Mouse (Mus musculus) embryonic facial prominence, embryonic 14.5 days (tissue): Measurements from ENCODE around the gene Baz2a. TPM values are rescaled to one million over a fixed set of nuclear protein-coding genes. Genes with fewer than 3 reads are reported as not detected.
"Not testable (repeated sequence)": the region's sequence is repeated elsewhere in the genome, so short reads cannot be mapped to it uniquely, and the experiment has no call there.

Experiments used
- ATAC-seq: fragments of 200-750 bp; cut with Nextera tagmentation; 2 replicates; pipeline ENCODE4 v1.8.0; 2017; ENCODE audit warnings: low read depth, moderate number of reproducible peaks, moderate TSS enrichment
- DNase-seq: peaks from one replicate; pipeline ENCODE4 v3.0.0-alpha.2; 2015; ENCODE audit warnings: low spot score
- H3K27ac ChIP-seq: fragments of 300-500 bp; sonication (generic); replicated peaks from 2 replicates; pipeline ENCODE4 v1.5.1; 2014; ENCODE audit warnings: low read depth, mild to moderate bottlenecking, low read length, moderate library complexity
- H3K27me3 ChIP-seq: fragments of 300-500 bp; sonication (generic); replicated peaks from 2 replicates; pipeline ENCODE4 v1.6.1; 2014; ENCODE audit warnings: low read length; ENCODE audit not compliant: control insufficient read depth, insufficient read depth
- H3K36me3 ChIP-seq: fragments of 300-500 bp; sonication (generic); 2 replicates; pipeline ENCODE4 v1.6.1; 2014; ENCODE audit warnings: low read length, mixed read lengths; ENCODE audit not compliant: control insufficient read depth, insufficient read depth
- H3K4me1 ChIP-seq: fragments of 300-500 bp; sonication (generic); 2 replicates; pipeline ENCODE4 v1.6.1; 2014; ENCODE audit warnings: antibody characterized with exemption, low read length; ENCODE audit not compliant: control insufficient read depth, insufficient read depth
- H3K4me2 ChIP-seq: fragments of 300-500 bp; sonication (generic); 2 replicates; pipeline ENCODE4 v1.6.1; 2014; ENCODE audit warnings: low read depth, mild to moderate bottlenecking, low read length, moderate library complexity, mixed read lengths
- H3K4me3 ChIP-seq: fragments of 300-500 bp; sonication (generic); 2 replicates; pipeline ENCODE4 v1.5.1; 2014; ENCODE audit warnings: low read depth, mild to moderate bottlenecking, low read length
- H3K9ac ChIP-seq: fragments of 300-500 bp; sonication (generic); 2 replicates; pipeline ENCODE4 v1.6.1; 2014; ENCODE audit warnings: low read depth, mild to moderate bottlenecking, low read length, moderate library complexity, mixed read lengths
- H3K9me3 ChIP-seq: fragments of 300-500 bp; sonication (generic); 2 replicates; pipeline ENCODE4 v1.6.1; 2016; ENCODE audit warnings: low read length; ENCODE audit not compliant: control insufficient read depth
- WGBS: fragments of 180-500 bp; shearing (Covaris S2); extraction: QIAGEN DNeasy Blood & Tissue Kit; methylation state at CpG from one replicate; pipeline ENCODE4 v1.1.7; 2014; 5-methylcytosine and 5-hydroxymethylcytosine counted together
- polyA plus RNA-seq: library from polyadenylated mRNA; unstranded; fragments of >200 nt; fragmentation: Nextera tagmentation; extraction: Ambion mirVana; gene quantifications from 2 replicates; pipeline ENCODE4 v1.2.1, GENCODE M21; 2014

Baz2a gene
- polyA plus RNA-seq, 1 experiment from 2014 or later = 18.8 TPM

GRCm38 (mm10) chr10:128142165-128142564 lies 50.8 kb downstream of the Baz2a start:
- DNase-seq = no peak
- H3K27ac ChIP-seq = no peak overlapping the region
- H3K4me2 ChIP-seq = no peak overlapping the region
- no peaks in the 10 kb centered on the region for H3K9me3 ChIP-seq
- peaks cover 80% of the 10 kb centered on the region for H3K36me3 ChIP-seq
- no peaks in the 10 kb centered on the region for H3K4me1 ChIP-seq
- ATAC-seq = no peak
- no peak overlapping the region for H3K4me3 ChIP-seq
- H3K9ac ChIP-seq = no peak overlapping the region
- H3K27me3 ChIP-seq = no peaks in the 10 kb centered on the region
- WGBS = 71% methylated on average over 2 of the region's 2 CpGs

- H3K27me3 ChIP-seq = no peaks in the 10 kb centered on the region
- no peak overlapping the region for H3K4me2 ChIP-seq
- H3K36me3 ChIP-seq = peaks cover 70% of the 10 kb centered on the region
- ATAC-seq (peak; percentile 42), DNase-seq (peak; percentile 58)
- no peaks in the 10 kb centered on the region for H3K4me1 ChIP-seq
- no peak overlapping the region for H3K4me3 ChIP-seq
- no peaks in the 10 kb centered on the region for H3K9me3 ChIP-seq
- H3K9ac ChIP-seq = no peak overlapping the region
- no peak overlapping the region for H3K27ac ChIP-seq
- WGBS = 56% methylated on average over 4 of the region's 4 CpGs
These were observed 52.3 kb downstream of the Baz2a start for GRCm38 (mm10) chr10:128143659-128144058.

GRCm38 (mm10) chr10:128144961-128145360 lies 53.6 kb downstream of the Baz2a start:
- Histone ChIP-seq H3K27me3 (no peaks in the 10 kb centered on the region), H3K9ac (no peak overlapping the region), H3K27ac (no peak overlapping the region), H3K4me3 (no peak overlapping the region), H3K4me1 (peaks cover 9% of the 10 kb centered on the region), H3K36me3 (peaks cover 57% of the 10 kb centered on the region), H3K9me3 (no peaks in the 10 kb centered on the region), H3K4me2 (no peak overlapping the region)
- DNase-seq (no peak), ATAC-seq (no peak)
- 28% methylated on average over 2 of the region's 2 CpGs for WGBS

GRCm38 (mm10) chr10:128148789-128149365 lies 57.5 kb downstream of the Baz2a start:
- peak overlapping the region; percentile 42 for H3K4me2 ChIP-seq
- peaks cover 9% of the 10 kb centered on the region for H3K4me1 ChIP-seq
- 82% methylated on average over 5 of the region's 5 CpGs for WGBS
- H3K27me3 ChIP-seq = no peaks in the 10 kb centered on the region
- no peak for DNase-seq
- peak overlapping the region; percentile 46; the same call in 1 of the 2 replicates for H3K9ac ChIP-seq
- no peak for ATAC-seq
- H3K4me3 ChIP-seq = 0 out of 2 replicates have a peak overlapping the region, but pooled peaks have one; percentile 13
- peak overlapping the region; percentile 85 for H3K27ac ChIP-seq
- no peaks in the 10 kb centered on the region for H3K9me3 ChIP-seq
- peaks cover 34% of the 10 kb centered on the region for H3K36me3 ChIP-seq

- peak; percentile 94 for ATAC-seq
- 0 out of 2 replicates have a peak overlapping the region, but pooled peaks have one; percentile 46 for H3K9ac ChIP-seq
- H3K4me2 ChIP-seq = peak overlapping the region; percentile 42
- H3K4me3 ChIP-seq = peak overlapping the region; percentile 13; the same call in 1 of the 2 replicates
- H3K27ac ChIP-seq = peak overlapping the region; percentile 85
- no peaks in the 10 kb centered on the region for H3K9me3 ChIP-seq
- DNase-seq = peak; percentile 95
- peaks cover 28% of the 10 kb centered on the region for H3K36me3 ChIP-seq
- H3K4me1 ChIP-seq = peaks cover 10% of the 10 kb centered on the region
- no peaks in the 10 kb centered on the region for H3K27me3 ChIP-seq
- 10% methylated on average over 3 of the region's 5 CpGs for WGBS
These were observed 58.2 kb downstream of the Baz2a start for GRCm38 (mm10) chr10:128149592-128149991.

GRCm38 (mm10) chr10:128150941-128151340 lies 59.6 kb downstream of the Baz2a start:
- Histone ChIP-seq H3K27ac (peak overlapping the region; percentile 21; the same call in 1 of the 2 replicates), H3K36me3 (peaks cover 19% of the 10 kb centered on the region), H3K4me2 (no peak overlapping the region), H3K4me1 (peaks cover 13% of the 10 kb centered on the region), H3K9me3 (no peaks in the 10 kb centered on the region), H3K27me3 (no peaks in the 10 kb centered on the region), H3K9ac (no peak overlapping the region), H3K4me3 (no peak overlapping the region)
- ATAC-seq (no peak), DNase-seq (peak; percentile 61)
- WGBS = 79% methylated on average over 14 of the region's 14 CpGs

GRCm38 (mm10) chr10:128153978-128154377 lies 62.6 kb downstream of the Baz2a start:
- Histone ChIP-seq H3K9me3 (no peaks in the 10 kb centered on the region), H3K27ac (no peak overlapping the region), H3K4me2 (no peak overlapping the region), H3K9ac (no peak overlapping the region), H3K4me3 (no peak overlapping the region), H3K27me3 (no peaks in the 10 kb centered on the region), H3K4me1 (peaks cover 12% of the 10 kb centered on the region), H3K36me3 (peaks cover 13% of the 10 kb centered on the region)
- 69% methylated on average over 3 of the region's 3 CpGs for WGBS
- DNase-seq (peak; percentile 58), ATAC-seq (no peak)

- not testable (repeated sequence) for ATAC-seq, H3K27me3 ChIP-seq, H3K36me3 ChIP-seq, H3K4me3 ChIP-seq, H3K9ac ChIP-seq, DNase-seq, H3K4me1 ChIP-seq, H3K4me2 ChIP-seq, H3K9me3 ChIP-seq, H3K27ac ChIP-seq
- 84% methylated on average over 2 of the region's 3 CpGs for WGBS
These were observed 74.3 kb downstream of the Baz2a start for GRCm38 (mm10) chr10:128165726-128166125.

- H3K9me3 ChIP-seq = no peaks in the 10 kb centered on the region
- no peak overlapping the region for H3K4me2 ChIP-seq
These were observed 75.7 kb downstream of the Baz2a start for GRCm38 (mm10) chr10:128167091-128167490.

More at GRCm38 (mm10) chr10:128167091-128167490, 75.7 kb downstream of the Baz2a start:
- no peak for ATAC-seq
- Histone ChIP-seq H3K4me3 (no peak overlapping the region), H3K9ac (no peak overlapping the region; the same call in 1 of the 2 replicates), H3K36me3 (no peaks in the 10 kb centered on the region), H3K4me1 (peaks cover 5% of the 10 kb centered on the region; the same call in 1 of the 2 replicates), H3K27me3 (no peaks in the 10 kb centered on the region), H3K27ac (0 out of 2 replicates have a peak overlapping the region, but pooled peaks have one; percentile 39)
- 43% methylated on average over 6 of the region's 6 CpGs for WGBS
- DNase-seq = no peak
